Mouse (Mus musculus): ENCODE measurements around the gene Trim6. TPM values are rescaled to one million over a fixed set of nuclear protein-coding genes. Genes with fewer than 3 reads are reported as not detected.

Trim6 gene
- under 1 TPM; 0.07 to 0.15 TPM for polyA plus RNA-seq (2012; fragmentation: generic; extraction: Trizol)

DNA sequence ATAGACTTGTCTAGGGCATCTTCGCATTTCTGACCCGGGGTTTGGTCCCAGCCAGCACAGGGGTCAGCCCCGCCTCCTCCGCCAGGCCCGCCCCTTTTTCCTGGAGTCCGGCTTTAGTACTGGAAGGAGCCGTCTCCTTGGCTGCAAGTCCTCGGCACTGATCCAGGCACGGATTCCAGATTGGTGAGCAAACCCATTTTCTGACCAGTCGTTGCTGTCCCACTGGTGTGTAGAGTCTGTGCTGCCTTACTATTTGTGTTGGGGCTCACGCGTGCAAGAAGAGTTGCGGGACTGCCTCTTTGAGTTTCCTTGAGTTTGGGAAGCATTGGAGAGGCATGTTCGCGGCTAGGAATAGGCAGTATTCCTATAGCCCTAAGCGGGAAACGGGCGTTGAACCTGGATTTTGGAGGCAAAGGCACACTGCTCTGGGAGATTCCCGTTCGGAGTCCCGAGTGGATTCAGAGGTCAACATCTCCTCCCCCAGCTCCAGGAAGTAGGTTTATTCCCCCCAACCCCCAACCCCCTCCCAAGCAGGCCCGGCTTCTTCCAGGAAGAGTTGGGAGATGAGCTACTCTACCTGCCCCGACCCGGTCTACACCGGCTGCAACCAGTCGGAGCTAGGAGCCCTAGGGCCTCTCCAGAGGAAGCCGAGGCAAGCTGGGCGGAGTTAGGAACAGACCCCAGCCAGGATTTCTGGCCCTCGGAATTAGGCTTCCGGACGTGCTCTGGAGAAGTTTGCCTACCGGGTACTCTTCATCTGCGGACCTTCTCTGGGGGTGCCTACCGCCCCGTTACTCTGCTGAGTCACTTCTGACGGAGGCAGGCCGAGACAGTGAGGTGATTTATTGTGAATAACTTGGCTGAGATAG, at the start of gene Trim6:
Gene Trim6 (plus strand): TSS at position 93 of the 869 bp plus-strand sequence.

DNA sequence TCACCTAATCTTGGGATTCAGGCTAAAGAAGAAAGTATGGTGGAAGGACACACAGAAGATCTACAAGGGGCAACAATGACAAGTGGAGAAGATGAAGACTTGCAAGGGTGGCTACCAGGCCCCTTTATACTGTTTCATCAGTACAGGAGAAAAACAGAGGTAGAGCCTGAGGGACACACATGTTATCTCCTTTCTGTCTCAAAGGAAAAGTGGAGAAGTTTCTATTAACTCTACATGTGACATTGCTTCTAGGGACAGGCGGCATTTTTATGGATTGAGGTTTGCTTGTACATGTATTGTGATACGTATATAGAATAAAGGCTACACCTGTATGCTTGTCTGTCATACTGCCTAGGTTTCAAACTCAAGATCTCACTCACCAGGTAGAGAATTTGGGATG, 35.3 kb upstream of the Trim6 start, which contains the start of gene Olfr648:
Gene Olfr648 (minus strand): TSS at position 101 of the 400 bp plus-strand sequence.

GRCm38 (mm10) chr7:104195885-104196284, 22.7 kb upstream of the Trim6 start, which contains the start of gene Olfr649:
Olfr649 (minus strand) TSS chr7:104195985.

GRCm38 (mm10) chr7:104244287-104245181, 25.9 kb downstream of the Trim6 start, which contains the start of gene Trim34a:
Trim34a (plus strand) TSS chr7:104244457.

Other genes starting within 250 kb of the Trim6 start
- not detected for gene Olfr635, start 247.6 kb upstream of the Trim6 start, polyA plus RNA-seq (2012; fragmentation: generic; extraction: Trizol)
- gene Olfr638, start 220.0 kb upstream of the Trim6 start, polyA plus RNA-seq (2012; fragmentation: generic; extraction: Trizol), result not detected
- not detected for gene Olfr639, start 201.5 kb upstream of the Trim6 start, polyA plus RNA-seq (2012; fragmentation: generic; extraction: Trizol)
- gene Olfr640, start 193.2 kb upstream of the Trim6 start, polyA plus RNA-seq (2012; fragmentation: generic; extraction: Trizol), result not detected
- gene Olfr641, start 183.3 kb upstream of the Trim6 start, polyA plus RNA-seq (2012; fragmentation: generic; extraction: Trizol), result not detected
- not detected for gene Olfr642, start 166.1 kb upstream of the Trim6 start, polyA plus RNA-seq (2012; fragmentation: generic; extraction: Trizol)
- gene 4930516K23Rik, start 157.3 kb upstream of the Trim6 start, polyA plus RNA-seq (2012; fragmentation: generic; extraction: Trizol), result not detected
- gene Olfr644, start 146.9 kb upstream of the Trim6 start, polyA plus RNA-seq (2012; fragmentation: generic; extraction: Trizol), result not detected
- not detected for gene Olfr645, start 133.3 kb upstream of the Trim6 start, polyA plus RNA-seq (2012; fragmentation: generic; extraction: Trizol)
- gene Olfr646, start 113.9 kb upstream of the Trim6 start, polyA plus RNA-seq (2012; fragmentation: generic; extraction: Trizol), result not detected
- not detected for gene Ubqln5, start 89.0 kb upstream of the Trim6 start, polyA plus RNA-seq (2012; fragmentation: generic; extraction: Trizol)
- gene Olfr643, start 81.4 kb upstream of the Trim6 start, polyA plus RNA-seq (2012; fragmentation: generic; extraction: Trizol), result not detected
- not detected for gene Ubqln3, start 75.5 kb upstream of the Trim6 start, polyA plus RNA-seq (2012; fragmentation: generic; extraction: Trizol)
- gene Ubqlnl, start 68.2 kb upstream of the Trim6 start, polyA plus RNA-seq (2012; fragmentation: generic; extraction: Trizol), result not detected
- gene Olfm5, start 54.0 kb upstream of the Trim6 start, polyA plus RNA-seq (2012; fragmentation: generic; extraction: Trizol), result not detected
- gene Olfr648, start 35.4 kb upstream of the Trim6 start, polyA plus RNA-seq (2012; fragmentation: generic; extraction: Trizol), result under 1 TPM in 1 of 2 experiments, not detected in 1; 0.01 TPM
- not detected for gene Olfr649, start 22.8 kb upstream of the Trim6 start, polyA plus RNA-seq (2012; fragmentation: generic; extraction: Trizol)
- gene Trim34a, start 25.7 kb downstream of the Trim6 start, polyA plus RNA-seq (2012; fragmentation: generic; extraction: Trizol), result under 1 TPM; 0.01 to 0.54 TPM
- gene Trim5, start 69.3 kb downstream of the Trim6 start, polyA plus RNA-seq (2012; fragmentation: generic; extraction: Trizol), result not detected
- under 1 TPM in 1 of 2 experiments, not detected in 1; 0.01 TPM for gene Trim12a, start 96.7 kb downstream of the Trim6 start, polyA plus RNA-seq (2012; fragmentation: generic; extraction: Trizol)
- gene Trim34b, start 110.7 kb downstream of the Trim6 start, polyA plus RNA-seq (2012; fragmentation: generic; extraction: Trizol), result under 1 TPM in 1 of 2 experiments, not detected in 1; 0.92 TPM
- gene Trim12c, start 134.6 kb downstream of the Trim6 start, polyA plus RNA-seq (2012; fragmentation: generic; extraction: Trizol), result 1 to 10 TPM in 1 of 2 experiments, under 1 TPM in 1; 0.13 to 3.7 TPM
- gene Trim30b, start 151.1 kb downstream of the Trim6 start, polyA plus RNA-seq (2012; fragmentation: generic; extraction: Trizol), result not detected
- gene Trim30c, start 182.0 kb downstream of the Trim6 start, polyA plus RNA-seq (2012; fragmentation: generic; extraction: Trizol), result not detected
- gene Trim30a, start 246.4 kb downstream of the Trim6 start, polyA plus RNA-seq (2012; fragmentation: generic; extraction: Trizol), result 1 to 10 TPM in 1 of 2 experiments, not detected in 1; 1.7 TPM